23 mouse cellular contexts compared by ENCODE assay signal in genomic region chr3:9352251-9352650, GRCm38 (mm10).
DNase-seq lines count a peak whose midpoint lies in the region; ATAC-seq and TF ChIP-seq lines count a peak whose summit lies in the region.
"Had no signal": no experiment of that assay in that cellular context is flagged by ENCODE, and none has a peak within 500 bp of the region (broad histone marks: within the 10 kb centered on the region; RNA-seq: fewer than 3 reads in every experiment).

No protein-coding gene starts in this region.

- no peak overlapping the region for H3K4me3 ChIP-seq in heart, adult 2 months
- H3K4me3 ChIP-seq in liver, postnatal 0 days (ENCODE audit: low read depth, low read length) = no peak overlapping the region
- no peak overlapping the region for H3K4me3 ChIP-seq in liver, embryonic 12.5 days
- H3K4me3 ChIP-seq in intestine, embryonic 16.5 days (ENCODE audit: low read length) = no peak overlapping the region
- H3K4me3 ChIP-seq: embryonic facial prominence, embryonic 10.5 days; forebrain, embryonic 10.5 days; heart, embryonic 15.5 days; hindbrain, embryonic 13.5 days had no signal

- H3K36me3 ChIP-seq in heart, adult 2 months (ENCODE audit: control insufficient read depth, insufficient read depth, low read length) = no peaks in the 10 kb centered on the region
- H3K36me3 ChIP-seq in liver, postnatal 0 days (replicated peaks; ENCODE audit: insufficient read depth, low read length) = no peaks in the 10 kb centered on the region
- no peaks in the 10 kb centered on the region for H3K36me3 ChIP-seq in liver, embryonic 12.5 days
- H3K36me3 ChIP-seq in intestine, embryonic 16.5 days (ENCODE audit: control insufficient read depth, insufficient read depth, low read length) = no peaks in the 10 kb centered on the region
- H3K36me3 ChIP-seq: embryonic facial prominence, embryonic 10.5 days; forebrain, embryonic 10.5 days; heart, embryonic 15.5 days; hindbrain, embryonic 13.5 days had no signal

- H3K4me2 ChIP-seq in liver, postnatal 0 days (ENCODE audit: low read depth, low read length) = no peak overlapping the region
- H3K4me2 ChIP-seq in liver, embryonic 12.5 days = no peak overlapping the region
- no peak overlapping the region for H3K4me2 ChIP-seq in intestine, embryonic 16.5 days (ENCODE audit: low read depth, low read length)
- H3K4me2 ChIP-seq: heart, embryonic 11.5 days; heart, embryonic 15.5 days; hindbrain, embryonic 13.5 days had no signal

- intact Hi-C loops in heart, adult 2 months (cut with DNase I) = no loop called here

- 79% methylated on average over 7 of the region's 7 CpGs for WGBS in heart, adult 2 months
- WGBS in liver, postnatal 0 days (ENCODE audit: insufficient replicate concordance) = 40% methylated on average over 7 of the region's 7 CpGs
- 58% methylated on average over 7 of the region's 7 CpGs for WGBS in liver, embryonic 12.5 days (ENCODE audit: insufficient replicate concordance)
- 45% methylated on average over 7 of the region's 7 CpGs for WGBS in intestine, embryonic 16.5 days

- no peak overlapping the region for H3K9ac ChIP-seq in heart, adult 2 months (ENCODE audit: low read depth, low read length)
- no peak overlapping the region for H3K9ac ChIP-seq in liver, postnatal 0 days (replicated peaks)
- H3K9ac ChIP-seq in liver, embryonic 12.5 days = no peak overlapping the region
- H3K9ac ChIP-seq in intestine, embryonic 16.5 days (ENCODE audit: low read depth, low read length) = no peak overlapping the region
- H3K9ac ChIP-seq: heart, embryonic 15.5 days; hindbrain, embryonic 13.5 days had no signal

- H3K9me3 ChIP-seq in liver, postnatal 0 days (ENCODE audit: low read length) = no peaks in the 10 kb centered on the region
- no peaks in the 10 kb centered on the region for H3K9me3 ChIP-seq in liver, embryonic 12.5 days (replicated peaks)
- no peaks in the 10 kb centered on the region for H3K9me3 ChIP-seq in intestine, embryonic 16.5 days (ENCODE audit: control insufficient read depth, low read length)
- H3K9me3 ChIP-seq: embryonic facial prominence, embryonic 10.5 days; forebrain, embryonic 10.5 days; heart, embryonic 15.5 days; hindbrain, embryonic 13.5 days had no signal

- no peaks in the 10 kb centered on the region for H3K4me1 ChIP-seq in heart, adult 2 months (ENCODE audit: control insufficient read depth, insufficient read depth, low read length)
- H3K4me1 ChIP-seq in liver, postnatal 0 days (ENCODE audit: insufficient read depth) = no peaks in the 10 kb centered on the region
- H3K4me1 ChIP-seq in liver, embryonic 12.5 days = no peaks in the 10 kb centered on the region
- H3K4me1 ChIP-seq in intestine, embryonic 16.5 days (ENCODE audit: control insufficient read depth, insufficient read depth, low read length) = peaks cover 5% of the 10 kb centered on the region

- TF ChIP-seq EP300 in heart, adult 2 months (IDR thresholded peaks at IDR 0.05; ENCODE audit: insufficient read depth, low read depth, low read length) = no peak
- no peak for TF ChIP-seq EP300 in liver, postnatal 0 days (IDR thresholded peaks at IDR 0.05; ENCODE audit: low read depth)

- TF ChIP-seq CTCF in heart, adult 2 months (IDR thresholded peaks at IDR 0.05) = no peak
- no peak for TF ChIP-seq CTCF in liver, postnatal 0 days (IDR thresholded peaks at IDR 0.05; ENCODE audit: low read depth)

- no peaks in the 10 kb centered on the region for H3K79me2 ChIP-seq in heart, adult 2 months (replicated peaks; ENCODE audit: control insufficient read depth, insufficient read depth, low read length)

- TF ChIP-seq POLR2A in heart, adult 2 months (IDR thresholded peaks at IDR 0.05; ENCODE audit: insufficient read depth, low read depth, low read length) = no peak

- peak; percentile 36; the same call in 1 of the 2 replicates for ATAC-seq in liver, postnatal 0 days
- ATAC-seq in liver, embryonic 12.5 days = no peak
- ATAC-seq in intestine, embryonic 16.5 days = peak; percentile 91
- ATAC-seq: activated CD4-positive, CD25-positive, alpha-beta regulatory T cell, adult 4 months; CD4-positive, CD25-positive, alpha-beta regulatory T cell, adult 4 months; forebrain, embryonic 14.5 days; hindbrain, postnatal 0 days had no signal

- H3K27me3 ChIP-seq in heart, adult 2 months (ENCODE audit: control insufficient read depth, insufficient read depth, low read length) = no peaks in the 10 kb centered on the region
- peaks cover 13% of the 10 kb centered on the region for H3K27me3 ChIP-seq in liver, postnatal 0 days (ENCODE audit: insufficient read depth, low read length)
- H3K27me3 ChIP-seq in liver, embryonic 12.5 days (replicated peaks) = peaks cover 16% of the 10 kb centered on the region
- H3K27me3 ChIP-seq in intestine, embryonic 16.5 days (replicated peaks; ENCODE audit: control insufficient read depth, insufficient read depth, low read length) = no peaks in the 10 kb centered on the region
- H3K27me3 ChIP-seq: heart, embryonic 15.5 days had no signal

- no peak overlapping the region for H3K27ac ChIP-seq in heart, adult 2 months
- no peak overlapping the region for H3K27ac ChIP-seq in liver, postnatal 0 days (ENCODE audit: low read depth)
- no peak overlapping the region for H3K27ac ChIP-seq in liver, embryonic 12.5 days
- H3K27ac ChIP-seq in intestine, embryonic 16.5 days (ENCODE audit: low read length) = no peak overlapping the region
- H3K27ac ChIP-seq: embryonic facial prominence, embryonic 10.5 days; forebrain, embryonic 10.5 days; heart, embryonic 15.5 days; hindbrain, embryonic 13.5 days; hindbrain, postnatal 0 days had no signal

- DNase-seq in heart, adult 11 months = peak; percentile 57
- no peak for DNase-seq in heart, adult 2 months
- no peak for DNase-seq in liver, postnatal 0 days
- DNase-seq in right cerebral cortex, postnatal 4 days = no peak
- no peak for DNase-seq in thymus, postnatal 0 days (ENCODE audit: low spot score)
- no peak for DNase-seq in left cerebral cortex, adult 11 months (ENCODE audit: low spot score)
- DNase-seq: adrenal gland, postnatal 14 days; B cell, adult 2 months; cerebellum, adult 18-20 months; cerebellum, postnatal 10 days; gastrocnemius, postnatal 36 days; heart, postnatal 14 days had no signal
